Mouse (Mus musculus): Measurements from ENCODE around the gene Kpna1. TPM values are rescaled to one million over a fixed set of nuclear protein-coding genes. Genes with fewer than 3 reads are reported as not detected.
"Not testable (repeated sequence)": the region's sequence is repeated elsewhere in the genome, so short reads cannot be mapped to it uniquely, and the experiment has no call there.

Gene Kpna1
- polyA plus RNA-seq, 1 experiment from 2014 or later = 19.5 TPM

GRCm38 (mm10) chr16:35939690-35940089 is 38.9 kb upstream of the Kpna1 start:
- Histone ChIP-seq H3K27ac (replicated peaks) (peak overlapping the region; percentile 88), H3K36me3 (ENCODE audit: control insufficient read depth, insufficient read depth, low read length) (0 out of 2 replicates have a peak, but pooled peaks cover 4% of the 10 kb centered on the region), H3K4me3 (ENCODE audit: low read depth, low read length) (peak overlapping the region; percentile 80), H3K4me1 (replicated peaks; ENCODE audit: control insufficient read depth, insufficient read depth) (no peaks in the 10 kb centered on the region), H3K9ac (ENCODE audit: low read length) (peak overlapping the region; percentile 86), H3K4me2 (replicated peaks; ENCODE audit: low read depth) (peak overlapping the region; percentile 82), H3K9me3 (ENCODE audit: control insufficient read depth, low read length) (no peaks in the 10 kb centered on the region), H3K27me3 (ENCODE audit: control insufficient read depth, insufficient read depth, low read length) (no peaks in the 10 kb centered on the region)
- TF ChIP-seq CTCF (IDR thresholded peaks at IDR 0.05; ENCODE audit: low read depth) = peak; percentile 85
- TF ChIP-seq EP300 (optimal IDR thresholded peaks at IDR 0.05) = no peak
- WGBS = 12% methylated on average over 9 of the region's 9 CpGs
- ATAC-seq (ENCODE audit: low FRiP score, low TSS enrichment) = peak; percentile 87
- peak; percentile 87 for DNase-seq (ENCODE audit: low spot score)

GRCm38 (mm10) chr16:35941382-35941781 is 37.2 kb upstream of the Kpna1 start:
- Histone ChIP-seq H3K4me1 (replicated peaks; ENCODE audit: control insufficient read depth, insufficient read depth) (no peaks in the 10 kb centered on the region), H3K27ac (replicated peaks) (no peak overlapping the region), H3K36me3 (ENCODE audit: control insufficient read depth, insufficient read depth, low read length) (0 out of 2 replicates have a peak, but pooled peaks cover 4% of the 10 kb centered on the region), H3K9me3 (ENCODE audit: control insufficient read depth, low read length) (no peaks in the 10 kb centered on the region), H3K9ac (ENCODE audit: low read length) (no peak overlapping the region), H3K4me3 (ENCODE audit: low read depth, low read length) (no peak overlapping the region), H3K4me2 (replicated peaks; ENCODE audit: low read depth) (no peak overlapping the region), H3K27me3 (ENCODE audit: control insufficient read depth, insufficient read depth, low read length) (no peaks in the 10 kb centered on the region)
- DNase-seq (ENCODE audit: low spot score) (peak; percentile 28), ATAC-seq (ENCODE audit: low FRiP score, low TSS enrichment) (no peak)
- 86% methylated on average over 7 of the region's 7 CpGs for WGBS
- peak; percentile 62 for TF ChIP-seq CTCF (IDR thresholded peaks at IDR 0.05; ENCODE audit: low read depth)
- no peak for TF ChIP-seq EP300 (optimal IDR thresholded peaks at IDR 0.05)

GRCm38 (mm10) chr16:35949264-35949663 is 29.3 kb upstream of the Kpna1 start:
- Histone ChIP-seq H3K36me3 (ENCODE audit: control insufficient read depth, insufficient read depth, low read length) (no peaks in the 10 kb centered on the region; the same call in none of the 2 replicates), H3K9ac (ENCODE audit: low read length) (no peak overlapping the region), H3K27me3 (ENCODE audit: control insufficient read depth, insufficient read depth, low read length) (no peaks in the 10 kb centered on the region), H3K27ac (replicated peaks) (no peak overlapping the region), H3K9me3 (ENCODE audit: control insufficient read depth, low read length) (no peaks in the 10 kb centered on the region), H3K4me3 (ENCODE audit: low read depth, low read length) (no peak overlapping the region), H3K4me1 (replicated peaks; ENCODE audit: control insufficient read depth, insufficient read depth) (no peaks in the 10 kb centered on the region), H3K4me2 (replicated peaks; ENCODE audit: low read depth) (no peak overlapping the region)
- DNase-seq (ENCODE audit: low spot score) (no peak), ATAC-seq (ENCODE audit: low FRiP score, low TSS enrichment) (peak; percentile 42; the same call in 1 of the 2 replicates)
- no peak for TF ChIP-seq EP300 (optimal IDR thresholded peaks at IDR 0.05)
- no peak for TF ChIP-seq CTCF (IDR thresholded peaks at IDR 0.05; ENCODE audit: low read depth)
- 64% methylated on average over 5 of the region's 5 CpGs for WGBS

GRCm38 (mm10) chr16:35951216-35951615 is 27.3 kb upstream of the Kpna1 start:
- Histone ChIP-seq H3K4me1 (replicated peaks; ENCODE audit: control insufficient read depth, insufficient read depth) (no peaks in the 10 kb centered on the region), H3K27me3 (ENCODE audit: control insufficient read depth, insufficient read depth, low read length) (no peaks in the 10 kb centered on the region), H3K9ac (ENCODE audit: low read length) (no peak overlapping the region), H3K4me3 (ENCODE audit: low read depth, low read length) (no peak overlapping the region), H3K36me3 (ENCODE audit: control insufficient read depth, insufficient read depth, low read length) (no peaks in the 10 kb centered on the region; the same call in none of the 2 replicates), H3K9me3 (ENCODE audit: control insufficient read depth, low read length) (no peaks in the 10 kb centered on the region), H3K4me2 (replicated peaks; ENCODE audit: low read depth) (no peak overlapping the region), H3K27ac (replicated peaks) (no peak overlapping the region)
- 88% methylated on average over 3 of the region's 3 CpGs for WGBS
- DNase-seq (ENCODE audit: low spot score) (no peak), ATAC-seq (ENCODE audit: low FRiP score, low TSS enrichment) (no peak)
- TF ChIP-seq EP300 (optimal IDR thresholded peaks at IDR 0.05) = no peak
- no peak for TF ChIP-seq CTCF (IDR thresholded peaks at IDR 0.05; ENCODE audit: low read depth)

- no peak overlapping the region for H3K27ac ChIP-seq (replicated peaks)
- WGBS = 86% methylated on average over 5 of the region's 5 CpGs
- no peak overlapping the region for H3K4me2 ChIP-seq (replicated peaks; ENCODE audit: low read depth)
- no peaks in the 10 kb centered on the region; the same call in none of the 2 replicates for H3K36me3 ChIP-seq (ENCODE audit: control insufficient read depth, insufficient read depth, low read length)
- ATAC-seq (ENCODE audit: low FRiP score, low TSS enrichment) (no peak), DNase-seq (ENCODE audit: low spot score) (no peak)
- no peaks in the 10 kb centered on the region for H3K27me3 ChIP-seq (ENCODE audit: control insufficient read depth, insufficient read depth, low read length)
- H3K9ac ChIP-seq (ENCODE audit: low read length) = no peak overlapping the region
- H3K4me3 ChIP-seq (ENCODE audit: low read depth, low read length) = no peak overlapping the region
- H3K9me3 ChIP-seq (ENCODE audit: control insufficient read depth, low read length) = no peaks in the 10 kb centered on the region
- H3K4me1 ChIP-seq (replicated peaks; ENCODE audit: control insufficient read depth, insufficient read depth) = no peaks in the 10 kb centered on the region
- TF ChIP-seq CTCF (IDR thresholded peaks at IDR 0.05; ENCODE audit: low read depth) (no peak), EP300 (optimal IDR thresholded peaks at IDR 0.05) (no peak)
Measured at GRCm38 (mm10) chr16:35952628-35953130, 25.9 kb upstream of the Kpna1 start.

GRCm38 (mm10) chr16:35965991-35966390 is 12.6 kb upstream of the Kpna1 start:
- H3K4me1 ChIP-seq (replicated peaks; ENCODE audit: control insufficient read depth, insufficient read depth); H3K9ac ChIP-seq (ENCODE audit: low read length); DNase-seq (ENCODE audit: low spot score); H3K4me3 ChIP-seq (ENCODE audit: low read depth, low read length); H3K36me3 ChIP-seq (ENCODE audit: control insufficient read depth, insufficient read depth, low read length); H3K4me2 ChIP-seq (replicated peaks; ENCODE audit: low read depth); H3K27me3 ChIP-seq (ENCODE audit: control insufficient read depth, insufficient read depth, low read length); H3K9me3 ChIP-seq (ENCODE audit: control insufficient read depth, low read length); H3K27ac ChIP-seq (replicated peaks); ATAC-seq (ENCODE audit: low FRiP score, low TSS enrichment): not testable (repeated sequence)
- WGBS = 78% methylated on average over 4 of the region's 4 CpGs
